23 mouse cellular contexts compared by ENCODE assay signal in the genomic region with DNA sequence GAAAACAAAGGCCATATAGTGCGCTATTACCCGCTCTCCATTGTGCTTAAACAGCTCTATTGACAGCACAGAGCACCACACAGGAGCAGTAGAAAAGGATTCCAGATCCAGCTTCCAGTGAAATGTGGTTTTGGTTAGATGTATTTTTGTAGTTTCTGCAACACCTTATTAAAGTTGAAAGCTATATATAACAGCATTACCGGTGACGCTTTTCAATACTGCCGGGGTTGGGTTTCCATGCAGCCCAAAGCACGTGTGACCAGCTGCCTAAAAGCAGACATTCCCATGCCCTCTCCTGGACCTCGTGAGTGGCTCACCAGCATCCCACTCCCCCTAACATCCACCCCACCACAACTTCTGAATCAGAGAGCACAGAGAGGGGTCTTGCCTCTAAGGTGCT. TPM values are rescaled to one million over a fixed set of nuclear protein-coding genes. Genes with fewer than 3 reads are reported as not detected.
A peak's percentile ranks its signal among the peaks of the same experiment; 100 is the strongest.
DNase-seq lines count a peak whose midpoint lies in the region; ATAC-seq lines count a peak whose summit lies in the region.
"Had no signal": no experiment of that assay in that cellular context is flagged by ENCODE, and none has a peak within 500 bp of the region (broad histone marks: within the 10 kb centered on the region; RNA-seq: fewer than 3 reads in every experiment).

No protein-coding gene starts in this region.

- no peak overlapping the region for H3K9ac ChIP-seq in forebrain, embryonic 11.5 days (ENCODE audit: low read length)
- peak overlapping the region; percentile 28; the same call in 1 of the 2 replicates for H3K9ac ChIP-seq in hindbrain, embryonic 14.5 days
- no peak overlapping the region for H3K9ac ChIP-seq in hindbrain, embryonic 12.5 days
- H3K9ac ChIP-seq in midbrain, embryonic 15.5 days: no peak overlapping the region
- H3K9ac ChIP-seq: limb, embryonic 15.5 days; liver, embryonic 14.5 days; lung, embryonic 14.5 days; neural tube, embryonic 12.5 days; stomach, embryonic 15.5 days had no signal

- H3K4me3 ChIP-seq in forebrain, embryonic 11.5 days (ENCODE audit: low read depth, low read length): no peak overlapping the region
- no peak overlapping the region for H3K4me3 ChIP-seq in forebrain, embryonic 10.5 days
- H3K4me3 ChIP-seq in hindbrain, embryonic 14.5 days (replicated peaks; ENCODE audit: low read length): no peak overlapping the region
- H3K4me3 ChIP-seq in hindbrain, embryonic 12.5 days: no peak overlapping the region
- no peak overlapping the region for H3K4me3 ChIP-seq in limb, embryonic 10.5 days
- no peak overlapping the region for H3K4me3 ChIP-seq in midbrain, embryonic 15.5 days
- H3K4me3 ChIP-seq: limb, embryonic 15.5 days; neural tube, embryonic 12.5 days; stomach, embryonic 15.5 days had no signal

- peaks cover 15% of the 10 kb centered on the region for H3K4me1 ChIP-seq in forebrain, embryonic 11.5 days (replicated peaks; ENCODE audit: control insufficient read depth, insufficient read depth, low read length)
- peaks cover 56% of the 10 kb centered on the region for H3K4me1 ChIP-seq in forebrain, embryonic 10.5 days
- H3K4me1 ChIP-seq in hindbrain, embryonic 14.5 days (replicated peaks; ENCODE audit: control insufficient read depth, insufficient read depth, low read length): peaks cover 29% of the 10 kb centered on the region
- peaks cover 22% of the 10 kb centered on the region for H3K4me1 ChIP-seq in hindbrain, embryonic 12.5 days
- peaks cover 51% of the 10 kb centered on the region for H3K4me1 ChIP-seq in limb, embryonic 10.5 days
- H3K4me1 ChIP-seq in midbrain, embryonic 15.5 days: peaks cover 19% of the 10 kb centered on the region
- H3K4me1 ChIP-seq: stomach, embryonic 15.5 days had no signal

- no peak overlapping the region for H3K4me2 ChIP-seq in forebrain, embryonic 11.5 days (ENCODE audit: low read depth, low read length, severe bottlenecking)
- H3K4me2 ChIP-seq in hindbrain, embryonic 14.5 days (replicated peaks): no peak overlapping the region
- H3K4me2 ChIP-seq in hindbrain, embryonic 12.5 days (replicated peaks): no peak overlapping the region
- H3K4me2 ChIP-seq in midbrain, embryonic 15.5 days: no peak overlapping the region
- H3K4me2 ChIP-seq: heart, embryonic 11.5 days; limb, embryonic 15.5 days; lung, embryonic 14.5 days; neural tube, embryonic 12.5 days; stomach, embryonic 15.5 days had no signal

- no peaks in the 10 kb centered on the region for H3K9me3 ChIP-seq in forebrain, embryonic 11.5 days (ENCODE audit: control insufficient read depth, low read length)
- H3K9me3 ChIP-seq in forebrain, embryonic 10.5 days: no peaks in the 10 kb centered on the region
- no peaks in the 10 kb centered on the region for H3K9me3 ChIP-seq in hindbrain, embryonic 14.5 days (ENCODE audit: control insufficient read depth, low read length)
- H3K9me3 ChIP-seq in hindbrain, embryonic 12.5 days (replicated peaks): no peaks in the 10 kb centered on the region
- H3K9me3 ChIP-seq in limb, embryonic 10.5 days (replicated peaks): no peaks in the 10 kb centered on the region
- H3K9me3 ChIP-seq in midbrain, embryonic 15.5 days: no peaks in the 10 kb centered on the region
- H3K9me3 ChIP-seq: limb, embryonic 15.5 days; neural tube, embryonic 12.5 days; stomach, embryonic 15.5 days had no signal

- no peak for DNase-seq in forebrain, embryonic 11.5 days (ENCODE audit: low spot score)
- DNase-seq in forebrain, embryonic 10.5 days (ENCODE audit: extremely low spot score, low spot score): no peak
- no peak for DNase-seq in hindbrain, embryonic 14.5 days (ENCODE audit: low spot score)
- DNase-seq in limb, embryonic 10.5 days (ENCODE audit: low spot score): no peak
- DNase-seq in layer of hippocampus, postnatal 10 days (ENCODE audit: low spot score in 2 of 2): no peak
- DNase-seq in embryo, embryonic 10 days (ENCODE audit: low spot score): no peak
- DNase-seq: adrenal gland, postnatal 14 days; gastrocnemius, postnatal 10 days; heart, adult 11 months; kidney, adult 18-20 months; kidney, postnatal 4 days; lung, embryonic 14.5 days; right cerebral cortex, adult 18-20 months; right cerebral cortex, postnatal 4 days; thymus, postnatal 25 days had no signal

- no peaks in the 10 kb centered on the region for H3K27me3 ChIP-seq in forebrain, embryonic 11.5 days (ENCODE audit: control insufficient read depth, insufficient read depth, low read length)
- peaks cover 54% of the 10 kb centered on the region for H3K27me3 ChIP-seq in forebrain, embryonic 10.5 days (ENCODE audit: poor library complexity, severe bottlenecking)
- H3K27me3 ChIP-seq in hindbrain, embryonic 14.5 days (ENCODE audit: control insufficient read depth, insufficient read depth, low read length): no peaks in the 10 kb centered on the region
- 0 out of 2 replicates have a peak, but pooled peaks cover 3% of the 10 kb centered on the region for H3K27me3 ChIP-seq in hindbrain, embryonic 12.5 days
- H3K27me3 ChIP-seq in limb, embryonic 10.5 days (ENCODE audit: low read depth, poor library complexity, severe bottlenecking): peaks cover 79% of the 10 kb centered on the region
- H3K27me3 ChIP-seq in midbrain, embryonic 15.5 days (replicated peaks): no peaks in the 10 kb centered on the region
- H3K27me3 ChIP-seq: stomach, embryonic 15.5 days had no signal

- 72% methylated on average over 7 of the region's 7 CpGs for WGBS in forebrain, embryonic 11.5 days
- WGBS in forebrain, embryonic 10.5 days: 79% methylated on average over 7 of the region's 7 CpGs
- WGBS in hindbrain, embryonic 14.5 days: 66% methylated on average over 7 of the region's 7 CpGs
- WGBS in hindbrain, embryonic 12.5 days: 63% methylated on average over 7 of the region's 7 CpGs
- 50% methylated on average over 7 of the region's 7 CpGs for WGBS in limb, embryonic 10.5 days
- WGBS in midbrain, embryonic 15.5 days: 66% methylated on average over 7 of the region's 7 CpGs

- H3K36me3 ChIP-seq in forebrain, embryonic 11.5 days (ENCODE audit: control insufficient read depth, insufficient read depth, low read length): no peaks in the 10 kb centered on the region
- H3K36me3 ChIP-seq in forebrain, embryonic 10.5 days (replicated peaks): peaks cover 36% of the 10 kb centered on the region
- H3K36me3 ChIP-seq in hindbrain, embryonic 14.5 days (replicated peaks; ENCODE audit: control insufficient read depth, insufficient read depth): no peaks in the 10 kb centered on the region
- no peaks in the 10 kb centered on the region for H3K36me3 ChIP-seq in hindbrain, embryonic 12.5 days
- H3K36me3 ChIP-seq in limb, embryonic 10.5 days: no peaks in the 10 kb centered on the region
- H3K36me3 ChIP-seq in midbrain, embryonic 15.5 days (replicated peaks): no peaks in the 10 kb centered on the region; the same call in 1 of the 2 replicates
- H3K36me3 ChIP-seq: limb, embryonic 15.5 days; neural tube, embryonic 12.5 days; stomach, embryonic 15.5 days had no signal

- H3K27ac ChIP-seq in forebrain, embryonic 11.5 days (ENCODE audit: low read depth, low read length): no peak overlapping the region
- no peak overlapping the region for H3K27ac ChIP-seq in forebrain, embryonic 10.5 days
- no peak overlapping the region for H3K27ac ChIP-seq in hindbrain, embryonic 14.5 days
- H3K27ac ChIP-seq in hindbrain, embryonic 12.5 days: no peak overlapping the region
- peak overlapping the region; percentile 6; the same call in 1 of the 2 replicates for H3K27ac ChIP-seq in limb, embryonic 10.5 days
- H3K27ac ChIP-seq in midbrain, embryonic 15.5 days: no peak overlapping the region
- H3K27ac ChIP-seq: limb, embryonic 15.5 days; liver, embryonic 14.5 days; neural tube, embryonic 12.5 days; stomach, embryonic 15.5 days had no signal

- 0 out of 2 replicates have a peak, but pooled peaks have one; percentile 24 for ATAC-seq in forebrain, embryonic 11.5 days (replicated peaks; ENCODE audit: low FRiP score)
- ATAC-seq in hindbrain, embryonic 14.5 days (ENCODE audit: low FRiP score): no peak
- ATAC-seq in hindbrain, embryonic 12.5 days (ENCODE audit: low FRiP score): no peak
- ATAC-seq in midbrain, embryonic 15.5 days (replicated peaks): peak; percentile 31; the same call in 1 of the 2 replicates

RNA-seq across cellular contexts. Expression of gene Pknox2, which starts 23.8 kb away (rescaled TPM):
- polyA plus RNA-seq in forebrain, embryonic 11.5 days (2014; fragmentation: Nextera tagmentation; extraction: Ambion mirVana): 21.0 and 23.7 TPM in 2 replicates
- polyA plus RNA-seq in forebrain, embryonic 10.5 days (2016; fragmentation: Nextera tagmentation; extraction: Ambion mirVana): 35.3 and 36.8 TPM in 2 replicates
- 25.1 and 25.8 TPM in 2 replicates for polyA plus RNA-seq in hindbrain, embryonic 14.5 days (2014; fragmentation: Nextera tagmentation; extraction: Ambion mirVana)
- polyA plus RNA-seq in hindbrain, embryonic 12.5 days (2016; fragmentation: Nextera tagmentation; extraction: Ambion mirVana): 29.6 and 38.0 TPM in 2 replicates
- 6.2 and 11.7 TPM in 2 replicates for polyA plus RNA-seq in limb, embryonic 10.5 days (2016; fragmentation: Nextera tagmentation; extraction: Ambion mirVana)
- 31.6 and 35.0 TPM in 2 replicates for polyA plus RNA-seq in midbrain, embryonic 15.5 days (2015; fragmentation: Nextera tagmentation; extraction: Ambion mirVana)
- 10 to 100 TPM; 31.4 to 36.3 TPM for total RNA-seq in layer of hippocampus, postnatal 10 days (2021)
- total RNA-seq: hematopoietic stem cell, adult 5-6 weeks had no signal

Comparison
In these comparisons a context has a peak if more than half of its experiments do, and no peak if none do; other contexts are left out.
1. ATAC-seq: peak in forebrain, embryonic 11.5 days (single experiment) and midbrain, embryonic 15.5 days (single experiment); none in hindbrain, embryonic 14.5 days (single experiment) and hindbrain, embryonic 12.5 days (single experiment).